In genomic region chr3:109469465-109469864, GRCm38 (mm10) we compare ENCODE assay signal across 10 mouse cellular contexts.
DNase-seq lines count a peak whose midpoint lies in the region; ATAC-seq and TF ChIP-seq lines count a peak whose summit lies in the region.
"Had no signal": no experiment of that assay in that cellular context is flagged by ENCODE, and none has a peak within 500 bp of the region (broad histone marks: within the 10 kb centered on the region; RNA-seq: fewer than 3 reads in every experiment).

No protein-coding gene starts in this region.

- no peak overlapping the region for H3K4me2 ChIP-seq in heart, embryonic 15.5 days
- no peak overlapping the region for H3K4me2 ChIP-seq in midbrain, embryonic 15.5 days
- H3K4me2 ChIP-seq: heart, embryonic 13.5 days had no signal

- no peak overlapping the region for H3K4me3 ChIP-seq in lung, adult 2 months (replicated peaks; ENCODE audit: extremely low read depth, low read depth, low read length)
- no peak overlapping the region for H3K4me3 ChIP-seq in bone marrow macrophage, adult 2 months (ENCODE audit: insufficient read depth, low read length)
- H3K4me3 ChIP-seq in heart, embryonic 15.5 days, result no peak overlapping the region
- no peak overlapping the region for H3K4me3 ChIP-seq in macrophage (ENCODE audit: inconsistent target)
- no peak overlapping the region for H3K4me3 ChIP-seq in midbrain, embryonic 15.5 days
- H3K4me3 ChIP-seq: heart, embryonic 13.5 days had no signal

- no peak for TF ChIP-seq POLR2A in lung, adult 2 months (IDR thresholded peaks at IDR 0.05; ENCODE audit: borderline replicate concordance, extremely low read depth, low read depth, low read length)
- no peak for TF ChIP-seq POLR2A in bone marrow macrophage, adult 2 months (IDR thresholded peaks at IDR 0.05; ENCODE audit: borderline replicate concordance, low read depth, low read length)

- peak overlapping the region; percentile 75 for H3K27ac ChIP-seq in bone marrow macrophage, adult 2 months (ENCODE audit: insufficient read depth, low read depth, low read length)
- H3K27ac ChIP-seq in heart, embryonic 15.5 days, result no peak overlapping the region
- peak overlapping the region; percentile 61 for H3K27ac ChIP-seq in macrophage
- no peak overlapping the region for H3K27ac ChIP-seq in midbrain, embryonic 15.5 days
- H3K27ac ChIP-seq: heart, embryonic 13.5 days; liver, embryonic 14.5 days had no signal

- H3K79me2 ChIP-seq in macrophage (ENCODE audit: inconsistent target), result peaks cover 97% of the 10 kb centered on the region

- peaks cover 15% of the 10 kb centered on the region for H3K4me1 ChIP-seq in lung, adult 2 months (ENCODE audit: control insufficient read depth, insufficient read depth, low read length)
- peaks cover 48% of the 10 kb centered on the region for H3K4me1 ChIP-seq in bone marrow macrophage, adult 2 months (ENCODE audit: control insufficient read depth, insufficient read depth, low read length)
- peaks cover 12% of the 10 kb centered on the region for H3K4me1 ChIP-seq in heart, embryonic 15.5 days (replicated peaks)
- no peaks in the 10 kb centered on the region for H3K4me1 ChIP-seq in midbrain, embryonic 15.5 days

- 24% methylated on average over 3 of the region's 3 CpGs for WGBS in lung, adult 2 months
- WGBS in heart, embryonic 15.5 days, result 40% methylated on average over 3 of the region's 3 CpGs
- WGBS in macrophage (ENCODE audit: missing documents), result 48% methylated on average over 3 of the region's 3 CpGs
- WGBS in midbrain, embryonic 15.5 days, result 79% methylated on average over 3 of the region's 3 CpGs

- no peak overlapping the region for H3K9ac ChIP-seq in heart, embryonic 15.5 days
- no peak overlapping the region for H3K9ac ChIP-seq in midbrain, embryonic 15.5 days
- H3K9ac ChIP-seq: heart, embryonic 13.5 days; liver, embryonic 14.5 days had no signal

- H3K27me3 ChIP-seq in heart, embryonic 15.5 days, result no peaks in the 10 kb centered on the region
- no peaks in the 10 kb centered on the region for H3K27me3 ChIP-seq in midbrain, embryonic 15.5 days (replicated peaks)
- H3K27me3 ChIP-seq: heart, embryonic 13.5 days had no signal

- H3K9me3 ChIP-seq in heart, embryonic 15.5 days (replicated peaks), result no peaks in the 10 kb centered on the region
- no peaks in the 10 kb centered on the region for H3K9me3 ChIP-seq in midbrain, embryonic 15.5 days
- H3K9me3 ChIP-seq: heart, embryonic 13.5 days had no signal

- no peak for TF ChIP-seq CTCF in lung, adult 2 months (IDR thresholded peaks at IDR 0.05; ENCODE audit: insufficient read depth, low read length)
- no peak for TF ChIP-seq CTCF in bone marrow macrophage, adult 2 months (IDR thresholded peaks at IDR 0.05; ENCODE audit: low read depth, low read length)

- no peaks in the 10 kb centered on the region for H3K36me3 ChIP-seq in heart, embryonic 15.5 days
- H3K36me3 ChIP-seq in macrophage (ENCODE audit: inconsistent target), result no peaks in the 10 kb centered on the region
- no peaks in the 10 kb centered on the region for H3K36me3 ChIP-seq in midbrain, embryonic 15.5 days (replicated peaks)

- 0 out of 2 replicates have a peak, but pooled peaks have one; percentile 67 for ATAC-seq in heart, embryonic 15.5 days (replicated peaks; ENCODE audit: insufficient number of reproducible peaks, insufficient read depth, low FRiP score, low read depth)
- no peak for ATAC-seq in midbrain, embryonic 15.5 days (replicated peaks)

- DNase-seq in lung, adult 18-20 months, result peak; percentile 59 to 69
- no peak for DNase-seq in lung, adult 2 months
- DNase-seq in embryo, embryonic 9.5 days (ENCODE audit: extremely low spot score), result no peak
- DNase-seq in c-Kit-positive CD71-positive TER-119-positive erythroid progenitor cells, embryonic 14.5 days (ENCODE audit: low spot score), result no peak

Comparison
In these comparisons a context has a peak if more than half of its experiments do, and no peak if none do; other contexts are left out.
1. DNase-seq: peak in lung, adult 18-20 months (2 of 2); none in lung, adult 2 months (single experiment), embryo, embryonic 9.5 days (single experiment) and c-Kit-positive CD71-positive TER-119-positive erythroid progenitor cells, embryonic 14.5 days (single experiment).
2. H3K27ac ChIP-seq: peak in bone marrow macrophage, adult 2 months (single experiment) and macrophage (single experiment); none in heart, embryonic 15.5 days (single experiment) and midbrain, embryonic 15.5 days (single experiment).